Mouse (Mus musculus): Measurements from ENCODE around the gene Ackr3. TPM values are rescaled to one million over a fixed set of nuclear protein-coding genes. Genes with fewer than 3 reads are reported as not detected.

The Ackr3 gene
- polyA plus RNA-seq, 1 experiment = 128 TPM

DNA sequence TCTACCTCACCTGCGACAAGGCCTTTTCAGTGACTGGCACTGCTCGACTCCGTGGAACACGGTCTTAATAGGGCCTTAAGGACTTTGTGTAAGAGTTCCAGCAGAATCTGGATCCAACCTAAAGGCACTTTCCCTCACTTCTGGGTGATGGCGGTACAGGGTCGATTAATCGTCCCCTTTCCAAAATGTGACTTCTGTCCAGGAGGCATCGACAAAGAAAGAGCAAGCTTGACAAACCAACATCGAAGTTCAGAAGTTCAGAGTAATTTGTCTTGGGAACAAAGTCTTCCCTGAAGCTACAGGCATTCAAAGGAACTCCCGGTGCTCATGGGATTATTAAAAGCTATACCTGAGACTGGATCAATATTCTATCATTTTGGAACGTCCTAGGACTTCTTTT lies 439 bp upstream of the Ackr3 start:
- Histone ChIP-seq H3K4me3 (ENCODE audit: insufficient read depth, low read depth, low read length) (0 out of 2 replicates have a peak overlapping the region, but pooled peaks have one; percentile 85), H3K27me3 (replicated peaks; ENCODE audit: control insufficient read depth, insufficient read depth, low read length) (no peaks in the 10 kb centered on the region), H3K36me3 (ENCODE audit: control insufficient read depth, insufficient read depth, low read length) (no peaks in the 10 kb centered on the region), H3K27ac (ENCODE audit: insufficient read depth, low read depth, low read length) (no peak overlapping the region), H3K4me1 (ENCODE audit: control insufficient read depth, insufficient read depth, low read length) (peaks cover 11% of the 10 kb centered on the region)
- WGBS = 25% methylated on average over 11 of the region's 11 CpGs
- TF ChIP-seq CTCF (conservative IDR thresholded peaks at IDR 0.05; ENCODE audit: insufficient read depth, insufficient read length, low read depth, low read length) (no peak), POLR2A (IDR thresholded peaks at IDR 0.05; ENCODE audit: low read depth, low read length) (no peak)
- DNase-seq = no peak

DNA sequence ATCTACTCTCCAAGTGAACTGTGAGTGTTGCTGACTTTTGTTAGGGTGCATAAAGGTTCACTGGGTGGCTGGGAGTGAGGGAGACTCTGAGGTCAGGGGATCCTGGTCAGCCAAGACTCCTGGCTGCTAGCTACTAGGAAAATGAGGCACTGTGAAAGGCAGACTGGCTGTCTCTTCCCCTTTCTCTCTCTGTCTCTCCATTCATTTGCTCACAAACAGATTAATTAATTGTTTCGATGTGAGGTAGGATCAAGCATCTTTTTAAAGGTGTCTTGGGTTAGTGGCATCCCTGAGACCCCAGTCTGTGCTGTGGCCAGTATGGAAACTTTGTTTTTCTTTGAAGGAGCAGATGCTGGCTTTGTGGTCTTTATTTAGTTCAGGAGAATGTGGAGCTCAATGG lies 1.0 kb downstream of the Ackr3 start:
- DNase-seq = peak; percentile 18
- H3K36me3 ChIP-seq (ENCODE audit: control insufficient read depth, insufficient read depth, low read length) = no peaks in the 10 kb centered on the region
- H3K27ac ChIP-seq (ENCODE audit: insufficient read depth, low read depth, low read length) = peak overlapping the region; percentile 61
- no peaks in the 10 kb centered on the region for H3K27me3 ChIP-seq (replicated peaks; ENCODE audit: control insufficient read depth, insufficient read depth, low read length)
- H3K4me1 ChIP-seq (ENCODE audit: control insufficient read depth, insufficient read depth, low read length) = peaks cover 23% of the 10 kb centered on the region
- TF ChIP-seq CTCF (conservative IDR thresholded peaks at IDR 0.05; ENCODE audit: insufficient read depth, insufficient read length, low read depth, low read length) (no peak), POLR2A (IDR thresholded peaks at IDR 0.05; ENCODE audit: low read depth, low read length) (no peak)
- peak overlapping the region; percentile 85 for H3K4me3 ChIP-seq (ENCODE audit: insufficient read depth, low read depth, low read length)
- 34% methylated on average over 1 of the region's 1 CpGs for WGBS

DNA sequence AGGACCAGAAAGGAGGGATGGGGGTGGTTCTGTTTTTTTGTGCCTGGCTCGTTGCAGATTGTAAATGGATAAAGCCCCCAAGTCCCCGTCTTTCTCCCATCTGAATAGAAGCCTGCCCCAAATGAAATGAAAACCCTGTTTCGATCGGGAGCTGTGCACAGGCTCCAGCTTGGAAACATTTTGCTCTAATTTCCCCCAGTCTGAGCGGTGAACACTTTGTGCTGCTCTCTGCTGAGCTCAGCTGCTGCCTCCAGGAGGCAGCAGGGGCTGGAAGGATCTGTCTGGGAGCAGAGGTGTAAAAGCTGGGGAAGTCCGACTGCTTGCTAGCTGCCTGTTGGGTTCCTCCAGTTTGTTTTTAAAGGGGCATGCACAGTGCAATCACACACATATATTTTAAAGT lies 1.4 kb downstream of the Ackr3 start:
- H3K4me1 ChIP-seq (ENCODE audit: control insufficient read depth, insufficient read depth, low read length) = peaks cover 27% of the 10 kb centered on the region
- H3K27ac ChIP-seq (ENCODE audit: insufficient read depth, low read depth, low read length) = peak overlapping the region; percentile 61
- TF ChIP-seq POLR2A (IDR thresholded peaks at IDR 0.05; ENCODE audit: low read depth, low read length) (no peak), CTCF (conservative IDR thresholded peaks at IDR 0.05; ENCODE audit: insufficient read depth, insufficient read length, low read depth, low read length) (peak; percentile 59)
- WGBS = 5% methylated on average over 6 of the region's 6 CpGs
- peak; percentile 80 for DNase-seq
- peak overlapping the region; percentile 85 for H3K4me3 ChIP-seq (ENCODE audit: insufficient read depth, low read depth, low read length)
- no peaks in the 10 kb centered on the region for H3K36me3 ChIP-seq (ENCODE audit: control insufficient read depth, insufficient read depth, low read length)
- H3K27me3 ChIP-seq (replicated peaks; ENCODE audit: control insufficient read depth, insufficient read depth, low read length) = no peaks in the 10 kb centered on the region

DNA sequence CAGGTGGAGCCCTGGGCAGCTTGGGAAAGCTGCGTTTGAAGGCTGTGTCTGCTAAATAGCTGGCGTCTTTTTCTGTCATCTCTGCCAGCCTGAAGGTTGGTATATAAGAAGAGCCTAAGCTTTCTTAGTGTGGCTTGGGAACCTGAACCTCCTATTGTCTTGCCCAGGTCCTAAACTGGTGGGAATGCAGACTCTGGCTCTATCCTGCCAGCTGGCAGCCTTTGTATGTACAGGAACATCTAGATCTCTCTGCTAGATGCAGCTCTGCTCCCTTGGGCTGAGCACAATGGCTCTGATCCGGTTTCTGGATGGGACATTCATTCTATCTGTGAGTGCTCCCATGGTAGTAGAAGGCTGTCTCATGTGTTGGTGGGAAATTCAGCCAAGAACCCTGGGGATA lies 2.9 kb downstream of the Ackr3 start:
- H3K4me3 ChIP-seq (ENCODE audit: insufficient read depth, low read depth, low read length) = peak overlapping the region; percentile 30
- peaks cover 41% of the 10 kb centered on the region for H3K4me1 ChIP-seq (ENCODE audit: control insufficient read depth, insufficient read depth, low read length)
- no peaks in the 10 kb centered on the region for H3K36me3 ChIP-seq (ENCODE audit: control insufficient read depth, insufficient read depth, low read length)
- TF ChIP-seq POLR2A (IDR thresholded peaks at IDR 0.05; ENCODE audit: low read depth, low read length) (no peak), CTCF (conservative IDR thresholded peaks at IDR 0.05; ENCODE audit: insufficient read depth, insufficient read length, low read depth, low read length) (no peak)
- WGBS = 54% methylated on average over 3 of the region's 3 CpGs
- DNase-seq = peak; percentile 23
- H3K27ac ChIP-seq (ENCODE audit: insufficient read depth, low read depth, low read length) = peak overlapping the region; percentile 43
- no peaks in the 10 kb centered on the region for H3K27me3 ChIP-seq (replicated peaks; ENCODE audit: control insufficient read depth, insufficient read depth, low read length)

DNA sequence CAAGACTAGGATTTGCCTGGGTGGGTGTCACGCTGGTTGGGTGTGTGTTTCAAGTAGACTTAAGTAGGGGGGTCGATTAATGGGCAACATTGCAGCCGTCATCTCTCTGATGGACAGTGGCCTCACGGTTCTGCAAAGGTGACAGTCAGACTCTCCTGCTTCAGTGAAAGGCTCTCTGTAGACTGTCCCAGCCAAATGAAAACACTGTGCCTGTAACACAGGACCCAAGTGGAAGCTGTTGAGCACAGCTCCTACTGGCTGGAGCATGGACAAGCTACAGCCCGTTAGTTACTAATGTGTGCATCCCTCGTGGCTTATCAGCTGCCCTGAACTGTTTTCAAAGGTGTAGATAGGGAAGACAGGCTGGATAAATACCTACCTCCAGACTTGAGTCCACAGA lies 3.5 kb downstream of the Ackr3 start:
- no peaks in the 10 kb centered on the region for H3K27me3 ChIP-seq (replicated peaks; ENCODE audit: control insufficient read depth, insufficient read depth, low read length)
- TF ChIP-seq POLR2A (IDR thresholded peaks at IDR 0.05; ENCODE audit: low read depth, low read length) (no peak), CTCF (conservative IDR thresholded peaks at IDR 0.05; ENCODE audit: insufficient read depth, insufficient read length, low read depth, low read length) (no peak)
- H3K36me3 ChIP-seq (ENCODE audit: control insufficient read depth, insufficient read depth, low read length) = no peaks in the 10 kb centered on the region
- H3K4me1 ChIP-seq (ENCODE audit: control insufficient read depth, insufficient read depth, low read length) = peaks cover 46% of the 10 kb centered on the region
- DNase-seq = peak; percentile 8
- H3K4me3 ChIP-seq (ENCODE audit: insufficient read depth, low read depth, low read length) = peak overlapping the region; percentile 30; the same call in 1 of the 2 replicates
- WGBS = 43% methylated on average over 6 of the region's 6 CpGs
- H3K27ac ChIP-seq (ENCODE audit: insufficient read depth, low read depth, low read length) = peak overlapping the region; percentile 43

DNA sequence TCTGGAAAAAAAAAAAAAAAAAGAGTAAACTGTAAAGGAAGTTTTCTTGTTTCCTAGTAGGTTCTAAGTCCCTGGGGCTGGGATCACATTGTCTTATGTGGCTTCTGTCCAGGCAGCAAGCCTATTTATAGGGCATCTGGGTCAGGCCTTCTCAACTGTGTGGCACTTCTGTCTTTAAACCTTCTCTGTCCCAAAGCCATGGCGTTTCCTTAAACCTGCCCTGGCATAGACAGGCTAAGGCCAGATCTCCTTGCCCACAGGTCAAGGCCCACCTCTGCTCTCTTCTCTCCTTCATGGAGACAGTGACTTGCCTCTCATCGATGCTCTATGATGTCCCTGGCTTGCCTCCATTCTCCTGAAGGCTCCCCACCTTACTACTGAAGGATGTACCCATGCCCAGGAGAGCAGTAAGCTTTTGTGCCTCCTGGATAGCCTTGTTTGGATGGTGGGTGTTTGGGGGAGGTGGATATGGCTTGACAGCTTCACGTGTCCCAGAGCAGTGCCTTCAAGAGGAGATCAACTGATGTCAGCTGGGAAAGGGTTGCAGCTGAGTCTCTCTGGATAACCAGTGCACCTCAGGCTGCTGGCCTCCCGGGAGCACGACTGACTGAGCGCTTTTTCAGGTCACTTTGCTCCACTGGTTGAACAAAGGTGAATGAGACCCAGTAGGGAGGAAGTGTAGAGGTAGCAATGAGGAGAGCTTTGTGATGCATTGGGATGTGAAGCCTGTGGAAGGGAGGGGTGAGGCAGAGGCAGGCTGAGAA lies 4.1 kb downstream of the Ackr3 start:
- peak; percentile 84 for DNase-seq
- WGBS = 35% methylated on average over 6 of the region's 6 CpGs
- peaks cover 50% of the 10 kb centered on the region for H3K4me1 ChIP-seq (ENCODE audit: control insufficient read depth, insufficient read depth, low read length)
- peak overlapping the region; percentile 34 for H3K27ac ChIP-seq (ENCODE audit: insufficient read depth, low read depth, low read length)
- TF ChIP-seq CTCF (conservative IDR thresholded peaks at IDR 0.05; ENCODE audit: insufficient read depth, insufficient read length, low read depth, low read length) (no peak), POLR2A (IDR thresholded peaks at IDR 0.05; ENCODE audit: low read depth, low read length) (no peak)
- H3K4me3 ChIP-seq (ENCODE audit: insufficient read depth, low read depth, low read length) = peak overlapping the region; percentile 17; the same call in 1 of the 2 replicates
- H3K27me3 ChIP-seq (replicated peaks; ENCODE audit: control insufficient read depth, insufficient read depth, low read length) = no peaks in the 10 kb centered on the region
- no peaks in the 10 kb centered on the region for H3K36me3 ChIP-seq (ENCODE audit: control insufficient read depth, insufficient read depth, low read length)

DNA sequence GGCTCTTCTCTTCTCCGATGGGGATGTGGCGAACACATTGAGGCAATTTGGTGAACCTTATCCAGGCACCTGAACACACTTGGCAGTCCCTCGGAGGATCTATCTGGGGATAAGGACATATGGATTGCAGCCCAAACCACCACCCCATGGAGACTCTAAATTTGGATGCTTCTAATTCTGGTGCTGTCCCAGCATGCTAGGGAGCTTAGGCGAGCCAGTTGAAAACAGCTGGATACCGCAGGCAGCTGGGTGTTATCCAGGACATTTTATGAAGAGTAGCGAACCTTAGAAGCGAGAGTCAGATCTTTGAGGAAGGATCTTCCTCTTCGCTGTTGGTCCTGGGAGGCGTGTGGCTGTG lies 4.7 kb downstream of the Ackr3 start:
- Histone ChIP-seq H3K27me3 (replicated peaks; ENCODE audit: control insufficient read depth, insufficient read depth, low read length) (no peaks in the 10 kb centered on the region), H3K4me1 (ENCODE audit: control insufficient read depth, insufficient read depth, low read length) (peaks cover 50% of the 10 kb centered on the region), H3K36me3 (ENCODE audit: control insufficient read depth, insufficient read depth, low read length) (no peaks in the 10 kb centered on the region), H3K27ac (ENCODE audit: insufficient read depth, low read depth, low read length) (peak overlapping the region; percentile 34), H3K4me3 (ENCODE audit: insufficient read depth, low read depth, low read length) (peak overlapping the region; percentile 17)
- 34% methylated on average over 9 of the region's 9 CpGs for WGBS
- TF ChIP-seq CTCF (conservative IDR thresholded peaks at IDR 0.05; ENCODE audit: insufficient read depth, insufficient read length, low read depth, low read length) = no peak
- TF ChIP-seq POLR2A (IDR thresholded peaks at IDR 0.05; ENCODE audit: low read depth, low read length) = no peak
- no peak for DNase-seq
